Mouse (Mus musculus) forebrain, embryonic 12.5 days (tissue): Measurements from ENCODE around the gene Pigb. TPM values are rescaled to one million over a fixed set of nuclear protein-coding genes. Genes with fewer than 3 reads are reported as not detected.
A peak's percentile ranks its signal among the peaks of the same experiment; 100 is the strongest.

Experiments used
- ATAC-seq: fragments of 200-750 bp; cut with Nextera tagmentation; 2 replicates; pipeline ENCODE4 v1.8.0; 2017; ENCODE audit warnings: moderate TSS enrichment; ENCODE audit not compliant: low FRiP score
- H3K27ac ChIP-seq: fragments of 300-500 bp; sonication (generic); 2 replicates; pipeline ENCODE4 v1.5.1; 2016; ENCODE audit warnings: mild to moderate bottlenecking
- H3K27me3 ChIP-seq: fragments of 300-500 bp; sonication (generic); 2 replicates; pipeline ENCODE4 v1.6.1; 2016; ENCODE audit warnings: mild to moderate bottlenecking
- H3K36me3 ChIP-seq: fragments of 300-500 bp; sonication (generic); replicated peaks from 2 replicates; pipeline ENCODE4 v1.6.1; 2016; ENCODE audit warnings: mild to moderate bottlenecking
- H3K4me1 ChIP-seq: fragments of 300-500 bp; sonication (generic); 2 replicates; pipeline ENCODE4 v1.6.1; 2016
- H3K4me2 ChIP-seq: fragments of 300-500 bp; sonication (generic); 2 replicates; pipeline ENCODE4 v1.6.1; 2016; ENCODE audit warnings: mild to moderate bottlenecking, moderate library complexity
- H3K4me3 ChIP-seq: fragments of 300-500 bp; sonication (generic); replicated peaks from 2 replicates; pipeline ENCODE4 v1.5.1; 2016; ENCODE audit warnings: mild to moderate bottlenecking
- H3K9ac ChIP-seq: fragments of 300-500 bp; sonication (generic); 2 replicates; pipeline ENCODE4 v1.6.1; 2016; ENCODE audit warnings: mild to moderate bottlenecking
- H3K9me3 ChIP-seq: fragments of 300-500 bp; sonication (generic); 2 replicates; pipeline ENCODE4 v1.6.1; 2016
- WGBS: fragments of 180-500 bp; shearing (Covaris S2); methylation state at CpG from one replicate; pipeline ENCODE4 v1.1.7; 2016; 5-methylcytosine and 5-hydroxymethylcytosine counted together
- polyA plus RNA-seq: library from polyadenylated mRNA; unstranded; fragments of >200 nt; fragmentation: Nextera tagmentation; extraction: Ambion mirVana; gene quantifications from 2 replicates; pipeline ENCODE4 v1.2.1, GENCODE M21; 2016

The Pigb gene
- polyA plus RNA-seq, 1 experiment from 2014 or later = 10.3 TPM

DNA sequence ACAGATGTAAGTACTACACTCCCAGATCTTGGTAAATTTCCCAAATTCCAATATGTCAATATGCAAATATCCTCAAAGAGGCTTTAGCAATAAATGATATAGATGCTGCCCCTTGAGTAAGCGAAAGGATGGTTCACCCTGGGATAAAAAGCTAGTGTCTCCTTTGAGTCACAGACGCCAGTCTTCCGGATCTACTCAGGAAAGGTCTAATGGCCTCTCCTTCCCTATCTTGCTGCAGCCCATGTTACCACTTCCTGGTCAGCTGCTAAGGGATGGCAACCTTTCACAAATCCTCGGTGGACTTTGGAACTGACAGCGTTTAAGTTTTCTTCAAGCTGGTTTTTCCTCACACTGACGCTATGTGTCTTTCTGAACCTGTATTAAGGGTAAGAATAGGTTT lies 28.5 kb upstream of the Pigb start:
- Histone ChIP-seq H3K27me3 (no peaks in the 10 kb centered on the region), H3K9ac (no peak overlapping the region), H3K9me3 (no peaks in the 10 kb centered on the region), H3K27ac (no peak overlapping the region), H3K4me1 (peaks cover 7% of the 10 kb centered on the region), H3K36me3 (no peaks in the 10 kb centered on the region), H3K4me3 (no peak overlapping the region), H3K4me2 (no peak overlapping the region)
- no peak for ATAC-seq
- 92% methylated on average over 6 of the region's 6 CpGs for WGBS

- no peaks in the 10 kb centered on the region for H3K36me3 ChIP-seq
- H3K4me3 ChIP-seq = no peak overlapping the region
- peaks cover 12% of the 10 kb centered on the region for H3K4me1 ChIP-seq
- ATAC-seq = no peak
- H3K27ac ChIP-seq = no peak overlapping the region
- H3K9me3 ChIP-seq = no peaks in the 10 kb centered on the region
- H3K9ac ChIP-seq = no peak overlapping the region
- no peak overlapping the region for H3K4me2 ChIP-seq
- WGBS = 74% methylated on average over 6 of the region's 6 CpGs
- no peaks in the 10 kb centered on the region for H3K27me3 ChIP-seq
Measured at GRCm38 (mm10) chr9:73068230-73068679, 28.1 kb upstream of the Pigb start.

GRCm38 (mm10) chr9:73067086-73067485 lies 26.9 kb upstream of the Pigb start:
- no peak overlapping the region for H3K27ac ChIP-seq
- H3K4me2 ChIP-seq = peak overlapping the region; percentile 1; the same call in 1 of the 2 replicates
- H3K4me1 ChIP-seq = peaks cover 12% of the 10 kb centered on the region
- WGBS = 57% methylated on average over 10 of the region's 10 CpGs
- no peaks in the 10 kb centered on the region for H3K36me3 ChIP-seq
- no peak overlapping the region for H3K4me3 ChIP-seq
- H3K9me3 ChIP-seq = no peaks in the 10 kb centered on the region
- ATAC-seq = 0 out of 2 replicates have a peak, but pooled peaks have one; percentile 33
- no peaks in the 10 kb centered on the region for H3K27me3 ChIP-seq
- H3K9ac ChIP-seq = no peak overlapping the region

DNA sequence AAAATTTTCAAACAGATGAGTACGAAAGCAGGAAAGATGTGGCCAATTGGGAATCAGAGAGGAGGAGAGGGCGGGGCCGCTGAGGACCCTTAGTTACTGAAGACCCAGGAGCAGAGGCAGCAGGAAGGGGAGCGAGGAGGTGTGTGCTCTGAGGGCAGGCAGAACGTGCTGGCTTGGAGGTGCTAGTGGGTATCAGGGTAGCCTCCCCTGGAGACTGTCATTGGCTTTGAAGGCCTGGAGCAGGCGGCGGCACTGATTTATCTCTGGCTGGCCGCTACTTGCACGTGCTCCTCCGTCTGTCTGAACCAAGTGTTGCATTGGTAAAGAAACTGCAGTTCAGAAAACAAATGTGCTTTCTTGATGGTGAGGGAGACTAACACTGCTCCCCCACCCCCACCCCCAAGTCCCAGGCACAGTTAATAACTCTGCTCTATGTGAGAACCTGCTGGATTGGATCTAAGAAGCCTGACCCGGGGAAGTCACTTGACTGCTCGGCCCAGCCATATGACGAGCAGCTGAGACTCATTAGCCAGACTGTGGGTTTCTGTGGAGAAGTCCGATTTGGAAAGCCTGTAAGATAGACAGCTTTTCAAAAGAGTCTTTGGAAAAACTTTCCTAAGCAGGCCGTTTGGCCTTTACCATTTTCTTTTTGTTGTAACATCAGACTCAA lies 23.6 kb upstream of the Pigb start:
- ATAC-seq = 0 out of 2 replicates have a peak, but pooled peaks have one; percentile 27
- Histone ChIP-seq H3K4me1 (peaks cover 12% of the 10 kb centered on the region), H3K27ac (no peak overlapping the region), H3K4me2 (no peak overlapping the region), H3K4me3 (no peak overlapping the region), H3K9me3 (no peaks in the 10 kb centered on the region), H3K27me3 (no peaks in the 10 kb centered on the region), H3K9ac (no peak overlapping the region), H3K36me3 (no peaks in the 10 kb centered on the region)
- WGBS = 30% methylated on average over 15 of the region's 15 CpGs

DNA sequence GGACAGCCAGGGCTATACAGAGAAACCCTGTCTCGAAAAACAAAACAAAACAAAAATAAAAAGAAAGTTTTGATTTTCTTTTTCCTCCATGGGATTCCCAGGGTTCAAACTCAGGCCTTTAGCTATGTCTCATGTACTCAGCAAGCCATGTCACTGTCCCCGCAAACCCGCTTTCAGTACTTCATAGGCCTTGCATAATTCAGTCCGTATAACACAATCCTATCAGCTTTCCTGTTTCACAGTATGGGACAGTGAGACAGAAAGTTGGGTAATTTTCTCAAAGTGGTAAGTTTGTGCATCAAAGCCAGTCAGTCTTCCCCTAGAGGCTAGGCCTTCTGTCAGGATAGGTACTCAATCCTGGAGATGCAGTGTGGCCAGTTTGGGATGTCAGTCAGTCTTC lies 19.0 kb upstream of the Pigb start:
- Histone ChIP-seq H3K4me1 (peaks cover 9% of the 10 kb centered on the region), H3K9ac (no peak overlapping the region), H3K4me2 (no peak overlapping the region), H3K27ac (no peak overlapping the region), H3K27me3 (no peaks in the 10 kb centered on the region), H3K36me3 (no peaks in the 10 kb centered on the region), H3K9me3 (no peaks in the 10 kb centered on the region), H3K4me3 (no peak overlapping the region)
- 82% methylated on average over 4 of the region's 4 CpGs for WGBS
- no peak for ATAC-seq

DNA sequence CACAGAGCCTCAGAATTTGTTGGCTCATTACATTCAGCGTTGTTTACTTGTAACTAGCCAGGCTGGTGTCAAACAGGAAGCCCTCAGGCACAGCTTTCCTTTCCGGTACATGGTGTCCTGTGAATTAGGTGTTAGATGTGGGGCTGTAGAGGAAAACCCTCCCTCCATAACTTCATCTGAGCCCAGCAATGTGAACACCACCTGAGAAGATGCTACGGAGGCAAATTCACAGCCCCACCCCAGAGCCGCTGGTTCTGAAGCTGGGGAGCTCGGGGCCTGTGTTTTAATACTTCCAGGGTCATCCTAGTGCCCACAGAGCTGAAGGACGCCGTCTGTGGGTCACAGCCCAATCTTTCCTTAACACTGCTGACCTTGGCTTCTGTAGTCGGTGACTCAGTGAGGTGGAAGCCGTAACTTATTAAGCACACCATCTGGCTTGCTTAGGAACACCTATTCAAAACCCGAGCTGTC lies 15.3 kb upstream of the Pigb start:
- no peak overlapping the region for H3K4me2 ChIP-seq
- H3K9ac ChIP-seq = no peak overlapping the region
- H3K4me3 ChIP-seq = no peak overlapping the region
- no peak for ATAC-seq
- H3K27me3 ChIP-seq = no peaks in the 10 kb centered on the region
- H3K4me1 ChIP-seq = no peaks in the 10 kb centered on the region
- 70% methylated on average over 10 of the region's 10 CpGs for WGBS
- H3K27ac ChIP-seq = no peak overlapping the region
- H3K9me3 ChIP-seq = no peaks in the 10 kb centered on the region
- no peaks in the 10 kb centered on the region for H3K36me3 ChIP-seq

GRCm38 (mm10) chr9:73050606-73051005 lies 10.4 kb upstream of the Pigb start:
- H3K4me3 ChIP-seq = no peak overlapping the region
- H3K27me3 ChIP-seq = peaks cover 3% of the 10 kb centered on the region; the same call in 1 of the 2 replicates
- H3K4me1 ChIP-seq = peaks cover 4% of the 10 kb centered on the region
- no peak overlapping the region for H3K9ac ChIP-seq
- no peaks in the 10 kb centered on the region for H3K36me3 ChIP-seq
- H3K27ac ChIP-seq = no peak overlapping the region
- no peak for ATAC-seq
- H3K4me2 ChIP-seq = no peak overlapping the region
- no peaks in the 10 kb centered on the region for H3K9me3 ChIP-seq
- 52% methylated on average over 8 of the region's 8 CpGs for WGBS

DNA sequence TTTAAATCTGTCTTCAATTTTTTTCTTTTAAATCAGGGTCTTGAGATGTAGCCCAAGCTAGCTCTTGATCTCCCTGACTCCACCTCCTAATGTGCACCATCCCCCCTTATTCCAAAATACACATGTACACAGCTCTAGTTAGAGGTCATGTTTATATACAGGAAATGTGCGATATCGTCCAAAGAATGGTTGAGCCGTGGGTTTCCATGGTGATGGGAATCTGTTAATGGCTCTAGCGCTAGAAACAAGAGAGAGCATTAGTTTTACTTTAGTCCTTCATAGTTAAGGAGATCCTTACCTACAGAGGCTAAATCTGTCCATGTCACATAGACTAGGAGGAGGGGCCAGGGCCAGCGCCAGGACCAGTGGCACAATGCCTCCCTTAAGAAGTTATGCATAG lies 9.7 kb upstream of the Pigb start:
- Histone ChIP-seq H3K27me3 (peaks cover 9% of the 10 kb centered on the region; the same call in 1 of the 2 replicates), H3K9me3 (no peaks in the 10 kb centered on the region), H3K36me3 (no peaks in the 10 kb centered on the region), H3K9ac (no peak overlapping the region), H3K4me3 (no peak overlapping the region), H3K4me1 (peaks cover 12% of the 10 kb centered on the region), H3K4me2 (no peak overlapping the region), H3K27ac (no peak overlapping the region)
- WGBS = 63% methylated on average over 5 of the region's 5 CpGs
- ATAC-seq = no peak

DNA sequence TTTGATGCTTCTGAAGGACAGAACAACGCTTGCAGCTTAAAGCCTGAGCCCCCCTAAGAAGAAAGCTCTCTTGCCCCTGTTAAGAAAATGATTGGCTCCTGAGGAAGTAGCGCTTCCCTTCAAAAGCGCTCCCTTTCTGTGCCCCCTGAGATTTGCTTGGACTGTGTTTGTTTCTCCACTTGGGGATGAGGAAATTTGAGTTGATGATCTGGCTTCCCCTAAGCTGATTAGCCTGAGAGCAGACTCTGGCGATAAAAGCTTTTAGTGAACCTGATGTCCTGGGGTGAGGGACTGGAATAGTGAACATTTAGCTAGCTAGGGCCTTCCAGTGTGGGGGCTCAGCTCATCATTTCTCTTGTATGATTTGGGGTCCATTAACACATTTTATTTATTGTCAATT lies 8.7 kb upstream of the Pigb start:
- ATAC-seq = no peak
- no peaks in the 10 kb centered on the region for H3K9me3 ChIP-seq
- no peak overlapping the region for H3K4me3 ChIP-seq
- 4% methylated on average over 4 of the region's 4 CpGs for WGBS
- H3K27me3 ChIP-seq = peaks cover 15% of the 10 kb centered on the region; the same call in 1 of the 2 replicates
- no peak overlapping the region for H3K4me2 ChIP-seq
- H3K4me1 ChIP-seq = peaks cover 19% of the 10 kb centered on the region
- H3K9ac ChIP-seq = no peak overlapping the region; the same call in 1 of the 2 replicates
- H3K36me3 ChIP-seq = no peaks in the 10 kb centered on the region
- no peak overlapping the region for H3K27ac ChIP-seq

GRCm38 (mm10) chr9:73047906-73048305 lies 7.7 kb upstream of the Pigb start:
- H3K27me3 ChIP-seq = peaks cover 15% of the 10 kb centered on the region; the same call in 1 of the 2 replicates
- no peak overlapping the region for H3K27ac ChIP-seq
- ATAC-seq = no peak
- peaks cover 19% of the 10 kb centered on the region for H3K4me1 ChIP-seq
- WGBS = 86% methylated on average over 2 of the region's 2 CpGs
- no peak overlapping the region for H3K4me3 ChIP-seq
- H3K4me2 ChIP-seq = no peak overlapping the region
- no peaks in the 10 kb centered on the region for H3K9me3 ChIP-seq
- no peak overlapping the region for H3K9ac ChIP-seq
- H3K36me3 ChIP-seq = no peaks in the 10 kb centered on the region

- Histone ChIP-seq H3K27me3 (peaks cover 15% of the 10 kb centered on the region; the same call in 1 of the 2 replicates), H3K4me2 (no peak overlapping the region), H3K4me3 (no peak overlapping the region), H3K4me1 (peaks cover 21% of the 10 kb centered on the region), H3K9ac (no peak overlapping the region), H3K36me3 (no peaks in the 10 kb centered on the region), H3K9me3 (no peaks in the 10 kb centered on the region), H3K27ac (no peak overlapping the region)
- 79% methylated on average over 10 of the region's 10 CpGs for WGBS
- no peak for ATAC-seq
Measured at GRCm38 (mm10) chr9:73045711-73046110, 5.5 kb upstream of the Pigb start.

DNA sequence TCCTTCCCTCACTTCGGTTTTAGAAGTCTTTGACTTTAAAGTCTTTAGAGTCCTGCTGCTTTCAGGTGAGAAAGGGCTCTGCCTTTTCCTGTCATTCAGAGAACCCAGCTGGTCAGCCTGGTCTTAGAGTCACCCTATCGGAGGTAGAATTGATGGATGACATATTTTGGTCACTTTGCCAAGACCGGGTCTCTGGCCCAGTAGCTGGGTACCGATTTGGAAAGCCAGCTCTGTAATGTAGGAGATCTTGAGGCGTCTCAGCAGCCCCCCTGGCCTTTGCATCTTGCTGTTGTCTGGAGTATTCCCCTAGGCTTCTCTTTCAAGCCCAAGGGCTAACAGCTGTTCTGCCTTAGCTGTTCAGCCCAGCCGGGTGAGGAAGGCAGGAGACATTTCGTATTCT lies 5.0 kb upstream of the Pigb start:
- no peaks in the 10 kb centered on the region for H3K9me3 ChIP-seq
- peaks cover 15% of the 10 kb centered on the region; the same call in 1 of the 2 replicates for H3K27me3 ChIP-seq
- H3K4me1 ChIP-seq = peaks cover 26% of the 10 kb centered on the region
- H3K4me3 ChIP-seq = peak overlapping the region; percentile 40
- no peaks in the 10 kb centered on the region for H3K36me3 ChIP-seq
- ATAC-seq = no peak
- H3K27ac ChIP-seq = no peak overlapping the region
- WGBS = 17% methylated on average over 7 of the region's 7 CpGs
- peak overlapping the region; percentile 81 for H3K4me2 ChIP-seq
- peak overlapping the region; percentile 58 for H3K9ac ChIP-seq
